Mouse (Mus musculus) bone marrow macrophage, adult 2 months (primary cell): ENCODE data around the gene Ankk1.

ENCODE experiments used
- CTCF ChIP-seq: IDR thresholded peaks from 2 replicates; pipeline ENCODE4 v1.5.1; 2012; ENCODE audit warnings: low read depth, mild to moderate bottlenecking, low read length, moderate library complexity
- POLR2A ChIP-seq: IDR thresholded peaks from 2 replicates; pipeline ENCODE4 v1.6.1; 2012; ENCODE audit warnings: mild to moderate bottlenecking, low read depth, low read length, borderline replicate concordance

DNA sequence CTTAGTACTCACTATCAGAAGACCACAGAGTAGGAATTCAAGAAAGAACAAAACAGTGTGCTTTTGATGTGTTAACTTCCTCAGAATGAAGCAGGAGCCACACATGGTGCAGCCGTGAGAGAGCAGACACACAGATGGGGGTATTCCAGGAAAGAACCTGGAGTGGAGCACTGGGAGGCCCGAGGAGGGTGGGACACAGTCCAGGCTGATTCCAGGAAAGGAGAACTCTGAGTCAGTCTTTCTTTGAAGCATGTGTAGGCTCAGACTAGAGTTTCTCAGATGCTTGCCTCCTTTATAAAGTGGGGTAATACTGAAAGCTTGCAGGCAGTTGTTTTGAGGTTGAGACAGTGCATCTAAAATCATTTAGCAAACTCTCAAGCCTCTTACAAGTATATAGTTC is 34.6 kb downstream of the Ankk1 start:
- no peak for TF ChIP-seq CTCF
- TF ChIP-seq POLR2A, result no peak
